Mouse (Mus musculus) hindlimb bud, embryonic 11.5 days (tissue): ENCODE results near the gene Ly86.

Experiments
- DNase-seq: peaks from one replicate; pipeline ENCODE4 v3.0.0-alpha.2; 2012; ENCODE audit warnings: low read depth, low spot score; ENCODE audit errors: extremely low spot score

Gene Ly86

DNA sequence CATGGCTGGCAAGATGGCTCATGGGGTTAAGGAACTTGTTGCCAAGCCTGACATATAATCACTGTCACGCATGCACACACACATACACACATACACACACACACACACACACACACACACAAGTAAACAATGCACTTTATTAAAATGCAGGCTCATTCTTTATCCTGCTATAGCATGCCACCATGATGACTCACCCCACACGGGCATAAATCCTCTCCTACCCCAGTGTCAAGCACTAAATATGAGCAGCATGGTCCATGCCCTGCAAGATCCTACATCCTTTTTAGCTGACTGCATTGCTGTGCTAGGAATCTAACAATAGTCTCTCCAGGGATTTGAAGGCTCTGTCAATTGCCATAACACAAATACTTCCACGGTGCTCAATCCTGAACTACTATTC lies 83.5 kb downstream of the Ly86 start:
- DNase-seq, result no peak

DNA sequence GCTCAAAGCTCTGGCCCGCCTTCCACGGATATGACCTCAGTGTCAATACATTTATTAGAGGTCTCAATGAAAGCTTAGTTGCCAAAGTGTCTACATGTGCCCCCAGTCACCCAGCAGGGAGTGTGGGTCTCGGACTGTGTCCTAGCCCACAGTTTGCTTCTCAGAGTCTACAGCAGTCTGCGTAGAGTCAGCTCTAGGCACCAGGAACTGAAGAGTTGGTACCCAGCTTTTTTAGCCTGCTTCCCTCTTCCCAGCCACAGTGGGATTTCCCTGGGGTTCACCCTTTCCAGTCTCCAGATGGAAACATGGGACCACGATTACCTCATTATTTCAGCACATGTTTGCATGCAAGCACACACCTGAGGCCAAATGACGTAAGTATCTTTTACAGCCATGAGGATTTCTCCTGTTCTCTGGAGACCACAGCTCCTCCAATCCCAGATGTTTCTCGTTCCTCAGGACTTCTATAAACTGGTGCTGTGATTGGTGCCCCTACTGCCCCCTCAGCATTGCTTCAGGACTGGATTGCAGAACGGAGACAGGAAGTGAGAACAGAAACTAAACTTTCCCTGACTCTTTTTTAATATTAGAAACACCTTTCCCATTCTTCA lies 84.8 kb downstream of the Ly86 start:
- DNase-seq, result no peak

DNA sequence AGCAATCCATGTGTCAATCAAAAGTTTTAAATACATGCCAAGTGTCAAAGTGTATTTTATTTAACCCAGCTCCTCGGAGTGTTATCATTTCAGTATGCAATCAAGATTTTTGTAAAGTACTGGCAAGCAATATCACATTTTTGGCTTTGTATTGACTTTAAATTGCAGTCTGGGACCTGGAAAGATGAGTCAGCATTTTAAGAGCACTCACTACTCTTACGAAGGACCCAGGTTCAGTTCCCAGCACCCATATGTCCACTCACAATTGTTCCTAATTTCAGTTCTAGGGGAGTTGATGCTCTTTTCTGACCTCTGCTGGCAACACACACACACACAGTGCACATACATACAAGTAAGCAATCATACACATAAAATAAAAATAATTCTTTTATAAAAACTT lies 86.7 kb downstream of the Ly86 start:
- DNase-seq, result no peak

DNA sequence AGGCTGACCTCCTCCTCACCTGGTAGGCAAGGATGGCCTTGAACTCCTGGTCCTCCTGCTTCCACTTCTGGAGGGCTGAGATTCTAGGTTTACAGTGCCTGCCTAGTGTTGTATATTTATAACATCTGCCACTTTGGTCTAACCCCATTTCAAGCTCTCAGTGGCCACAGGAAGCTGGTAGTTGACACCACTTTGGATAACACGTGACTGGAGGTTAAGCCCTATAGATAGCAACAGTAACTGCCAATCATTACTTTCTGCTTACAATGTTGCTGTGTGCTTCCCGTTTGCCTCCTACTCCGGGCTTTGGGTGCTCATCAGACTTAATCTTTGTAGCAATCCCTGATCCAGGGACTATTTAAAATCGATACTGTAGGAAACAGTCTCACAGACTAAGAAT lies 87.6 kb downstream of the Ly86 start:
- no peak for DNase-seq

DNA sequence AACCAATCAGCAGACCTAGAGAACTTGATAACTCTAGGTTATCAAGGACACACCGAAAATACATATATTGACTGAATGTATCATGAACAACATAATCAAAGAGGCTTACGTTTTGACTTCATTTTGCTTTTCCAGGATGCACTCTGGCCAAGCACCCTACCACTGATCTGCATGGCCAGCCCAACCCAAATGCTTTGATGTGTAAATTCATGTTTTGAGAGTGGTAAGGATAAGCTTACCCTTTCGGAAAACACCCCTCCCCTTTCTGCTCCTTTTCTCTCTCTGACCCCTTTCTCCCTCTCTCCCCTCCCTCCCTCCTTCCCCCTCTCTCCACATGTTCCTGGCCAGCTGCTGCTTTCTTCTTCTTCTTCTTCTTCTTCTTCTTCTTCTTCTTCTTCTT lies 88.1 kb downstream of the Ly86 start:
- DNase-seq, result no peak

DNA sequence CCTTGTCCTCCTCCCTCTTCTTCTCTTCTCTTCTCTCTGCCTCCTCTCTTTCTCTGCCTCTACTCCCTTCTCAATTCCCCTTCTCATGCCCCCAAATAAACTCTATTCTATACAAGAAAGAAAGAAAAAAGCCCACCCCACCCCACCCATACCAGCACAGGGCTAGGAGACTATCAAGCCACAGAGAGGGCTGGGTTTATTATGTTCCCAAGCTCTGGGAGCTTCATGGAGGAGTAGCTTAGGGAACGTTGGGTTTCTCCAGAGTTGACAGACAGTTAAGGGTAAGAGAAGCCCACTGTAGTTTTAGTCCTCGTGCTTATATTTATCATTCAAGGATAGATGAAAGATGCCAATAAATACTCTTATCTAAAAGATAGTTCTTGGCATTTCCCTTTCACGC lies 88.7 kb downstream of the Ly86 start:
- DNase-seq, result no peak

DNA sequence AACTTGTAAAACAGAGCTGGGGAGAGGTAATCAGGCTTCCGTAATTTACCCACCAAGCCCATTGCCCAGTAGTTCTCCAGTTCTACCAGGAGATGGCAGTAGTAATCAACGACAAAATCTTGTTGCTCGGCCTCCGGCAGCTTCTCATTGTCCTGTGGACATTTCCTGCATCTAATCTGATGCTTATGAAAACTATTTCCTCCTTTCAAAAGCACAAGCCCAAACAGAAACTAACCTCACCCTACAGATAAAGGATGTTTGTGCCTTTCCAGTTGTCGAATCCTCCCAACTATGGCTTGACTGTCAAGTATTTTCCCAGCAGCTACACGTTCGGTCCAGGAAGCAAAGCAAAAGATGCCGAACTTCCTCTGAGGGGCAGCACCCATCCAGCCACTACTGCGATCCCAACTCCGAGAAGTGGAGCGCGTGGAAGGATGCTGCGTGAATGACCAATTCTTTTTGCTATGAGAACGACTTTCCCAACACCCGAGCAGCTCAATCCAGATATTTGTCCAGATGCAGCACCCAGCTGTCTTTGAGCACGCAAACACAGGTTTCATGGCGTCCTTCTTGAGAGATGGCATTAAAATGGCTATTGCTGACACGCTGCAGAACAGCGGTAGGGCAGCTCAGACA lies 89.2 kb downstream of the Ly86 start:
- DNase-seq, result peak; percentile 90

DNA sequence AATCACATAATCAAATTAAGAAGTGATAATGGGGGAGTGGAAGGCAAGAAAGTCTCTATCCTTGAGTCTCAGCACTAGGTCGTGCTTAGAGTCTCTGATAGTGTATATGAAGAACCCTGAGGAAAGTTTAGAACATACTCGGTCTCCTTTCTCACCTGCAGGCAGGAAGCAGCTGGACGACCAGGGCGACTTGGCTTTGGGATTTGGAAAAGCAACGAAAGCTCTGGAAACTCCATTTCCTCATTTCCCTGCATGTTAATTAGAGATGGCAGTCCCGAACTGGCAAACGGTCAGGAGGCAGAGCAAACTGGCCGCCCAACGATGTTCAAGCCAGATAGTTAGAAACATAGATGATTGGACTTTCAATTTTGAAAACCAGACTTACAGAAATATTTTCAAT lies 89.8 kb downstream of the Ly86 start:
- DNase-seq, result no peak

DNA sequence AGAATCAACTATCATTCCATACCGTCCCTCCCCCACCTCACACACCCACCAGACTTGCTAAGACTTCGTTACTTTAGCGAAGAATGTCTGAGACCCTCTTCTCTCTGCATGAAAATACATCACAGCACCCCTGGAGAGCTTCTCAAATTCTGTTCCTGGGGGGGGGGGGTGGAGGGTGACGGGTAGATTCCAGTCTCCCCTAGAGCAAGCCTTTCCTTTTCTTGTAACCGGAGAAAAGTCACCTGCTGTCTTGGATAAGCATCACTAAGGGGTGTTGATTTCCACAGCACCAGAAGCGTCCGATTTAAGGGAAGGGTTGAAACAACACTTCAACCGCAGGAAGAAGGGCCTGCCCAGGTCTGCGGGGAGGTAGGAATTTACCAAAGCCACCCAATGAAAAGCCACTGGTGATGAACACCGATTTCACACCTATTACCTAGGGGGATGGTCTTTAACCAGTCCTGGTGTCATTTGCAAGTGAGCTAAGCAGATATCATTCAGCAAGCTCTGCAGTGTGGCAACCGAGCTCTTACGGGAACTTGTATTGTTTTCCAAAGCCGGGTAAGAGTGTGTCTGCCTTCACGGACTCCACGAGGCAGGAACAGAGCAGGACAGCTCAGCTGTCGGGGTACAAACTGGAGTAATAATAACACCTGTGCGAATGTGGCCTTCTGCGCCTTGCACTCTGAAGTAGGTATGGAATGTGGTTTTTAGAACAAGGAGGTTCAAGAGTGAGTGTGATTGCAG lies 91.4 kb downstream of the Ly86 start:
- DNase-seq, result no peak

DNA sequence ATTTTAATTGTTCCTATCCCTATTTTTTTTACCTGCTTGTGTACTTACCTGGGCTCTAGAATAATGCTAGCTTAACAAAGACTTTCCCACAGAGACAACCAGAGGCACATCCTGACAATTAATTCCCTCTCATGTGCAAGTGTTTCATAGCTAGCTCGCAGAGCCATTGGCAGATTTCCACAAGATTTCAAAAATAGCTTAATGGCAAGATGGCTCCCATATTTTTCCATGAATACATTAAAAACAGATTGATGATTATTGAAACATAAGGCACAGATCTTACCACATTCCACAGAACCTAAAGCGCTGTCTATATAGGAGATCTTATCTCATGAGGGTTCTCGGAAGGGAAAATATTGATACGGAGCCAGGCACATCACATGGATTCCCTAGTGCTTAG lies 93.8 kb downstream of the Ly86 start:
- DNase-seq, result no peak

DNA sequence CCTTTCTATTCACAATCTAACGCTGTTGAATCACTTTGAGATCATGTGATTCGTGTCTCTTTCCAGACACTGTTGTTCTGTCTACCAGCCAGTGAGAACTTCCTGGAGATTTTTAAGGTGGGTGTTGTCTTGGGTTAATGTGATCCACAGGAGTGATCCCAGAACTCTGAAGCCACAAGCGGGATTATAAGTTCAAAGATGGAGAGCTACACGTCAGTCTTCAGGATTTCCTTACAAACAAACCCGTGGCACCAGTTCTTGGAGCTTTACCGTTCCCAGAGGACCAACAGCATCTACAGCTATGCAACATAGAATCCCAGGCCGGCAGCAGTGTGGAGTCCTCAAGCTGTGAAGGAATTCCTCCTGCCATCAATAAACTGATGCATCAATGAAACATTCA lies 94.5 kb downstream of the Ly86 start:
- DNase-seq, result no peak

DNA sequence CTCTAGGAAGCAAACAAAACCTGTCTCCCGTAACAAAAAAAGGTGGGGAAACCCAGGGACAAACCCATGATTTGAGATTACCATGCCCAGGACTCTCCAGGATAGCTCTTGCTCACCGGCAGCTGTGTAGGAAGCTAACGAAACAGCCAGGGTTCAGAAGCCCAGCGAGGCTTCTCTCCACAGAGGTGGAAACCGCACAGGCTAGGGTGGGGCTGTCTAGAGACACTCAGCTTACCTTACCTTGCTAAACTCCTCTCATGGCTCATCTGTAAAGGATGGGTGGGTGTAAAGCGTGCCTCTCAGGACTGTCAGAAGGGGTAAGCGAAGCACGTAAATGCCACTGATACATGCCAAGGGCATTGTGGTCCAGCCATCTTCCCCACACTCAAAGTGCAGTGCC lies 94.9 kb downstream of the Ly86 start:
- no peak for DNase-seq

DNA sequence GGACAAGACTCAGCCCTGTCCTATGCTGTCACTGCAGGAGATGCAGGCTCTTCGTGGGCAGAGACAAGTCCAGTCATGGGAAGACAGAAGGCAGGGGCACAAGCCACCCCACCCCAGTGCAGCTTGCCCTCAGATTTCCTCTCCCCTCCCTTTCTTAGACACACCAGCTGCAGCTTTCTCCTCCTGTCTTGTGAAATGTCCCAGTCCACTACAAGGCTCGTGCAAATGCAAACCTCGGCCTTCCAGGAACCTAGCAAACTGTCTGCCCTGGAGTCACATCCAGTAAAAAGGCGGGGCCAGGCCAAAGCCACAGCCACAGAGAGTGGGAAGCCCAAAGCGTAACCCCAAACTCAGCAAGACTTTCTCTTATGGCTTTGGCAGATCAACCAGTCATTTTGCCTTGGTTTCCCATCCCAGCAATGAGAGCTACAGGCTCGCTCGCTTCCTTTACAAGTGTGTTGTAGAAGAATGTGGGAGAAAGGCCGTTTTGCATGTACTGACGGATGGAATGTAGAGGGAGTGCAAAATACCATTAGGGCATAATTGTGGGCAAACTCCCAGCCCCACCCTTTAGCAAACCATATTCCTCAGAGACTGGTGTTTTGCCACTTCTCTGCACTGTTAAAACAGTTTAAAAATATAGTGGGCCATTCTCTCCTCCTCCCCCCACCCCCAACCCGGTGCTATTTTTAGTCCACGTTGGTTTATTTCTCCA lies 95.7 kb downstream of the Ly86 start:
- no peak for DNase-seq

DNA sequence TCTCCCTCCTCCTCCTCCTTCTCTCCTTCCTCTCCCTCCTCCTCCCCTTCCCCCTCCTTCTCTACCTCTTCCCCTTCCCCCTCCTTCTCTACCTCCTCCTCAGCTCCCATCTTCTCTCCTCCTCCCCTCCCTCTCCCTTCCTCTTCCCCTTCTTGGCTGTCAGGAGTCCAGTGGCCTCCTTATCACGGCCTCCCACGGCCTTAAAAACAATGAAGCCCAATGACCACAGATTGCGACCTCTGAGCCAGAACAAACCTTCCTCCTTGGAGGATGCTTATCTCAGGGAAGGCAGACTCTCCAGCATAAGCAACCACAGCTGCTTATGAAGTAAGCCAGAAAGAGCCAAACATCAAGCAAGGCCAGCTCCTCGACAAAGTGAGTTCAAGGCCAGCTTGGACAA lies 97.0 kb downstream of the Ly86 start:
- DNase-seq, result no peak

DNA sequence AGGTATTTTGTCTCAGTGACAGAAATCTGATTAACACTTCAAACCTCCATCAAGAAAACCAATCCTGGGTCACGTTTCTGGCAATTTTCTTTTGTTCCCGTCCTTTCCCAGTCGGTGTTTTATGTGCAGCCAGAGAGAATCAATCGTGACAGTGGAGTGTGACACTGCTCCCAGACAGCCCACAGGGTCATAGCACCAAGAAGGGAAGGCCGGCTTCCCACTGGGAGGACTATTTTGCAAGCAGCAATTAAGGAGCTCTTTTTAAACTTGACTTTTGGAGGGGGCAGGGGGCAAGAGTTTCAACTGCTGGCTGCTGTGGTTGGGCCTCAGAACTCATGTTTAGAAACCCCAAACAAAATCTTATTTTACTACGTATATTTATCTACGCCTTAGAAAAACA lies 97.5 kb downstream of the Ly86 start:
- DNase-seq, result no peak

DNA sequence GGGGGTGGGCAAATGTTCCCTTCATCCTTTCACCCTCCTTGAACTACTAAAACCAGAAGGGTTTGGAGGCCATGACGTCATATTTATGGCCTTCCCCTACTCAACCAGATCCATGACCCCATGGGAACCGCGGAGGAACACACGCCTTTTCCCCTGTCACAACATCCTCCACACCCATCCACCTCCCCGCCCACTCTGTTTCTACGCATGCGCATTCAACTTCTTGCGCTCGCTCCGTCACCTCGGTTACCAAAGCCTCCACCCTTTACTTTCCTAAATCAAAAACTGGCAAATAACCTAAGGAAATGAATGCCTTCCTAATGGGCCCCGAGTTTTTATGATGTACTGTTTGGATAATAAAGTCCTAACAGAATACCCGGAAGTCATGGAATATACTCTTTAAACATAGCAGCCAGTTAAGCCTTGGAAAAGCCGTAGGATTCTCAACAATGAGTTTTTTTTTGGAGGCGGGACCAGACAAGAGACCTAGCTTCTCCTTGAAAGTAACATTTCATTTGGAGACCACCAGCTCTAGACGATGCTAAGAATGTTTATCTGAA lies 101.8 kb downstream of the Ly86 start:
- DNase-seq, result no peak

DNA sequence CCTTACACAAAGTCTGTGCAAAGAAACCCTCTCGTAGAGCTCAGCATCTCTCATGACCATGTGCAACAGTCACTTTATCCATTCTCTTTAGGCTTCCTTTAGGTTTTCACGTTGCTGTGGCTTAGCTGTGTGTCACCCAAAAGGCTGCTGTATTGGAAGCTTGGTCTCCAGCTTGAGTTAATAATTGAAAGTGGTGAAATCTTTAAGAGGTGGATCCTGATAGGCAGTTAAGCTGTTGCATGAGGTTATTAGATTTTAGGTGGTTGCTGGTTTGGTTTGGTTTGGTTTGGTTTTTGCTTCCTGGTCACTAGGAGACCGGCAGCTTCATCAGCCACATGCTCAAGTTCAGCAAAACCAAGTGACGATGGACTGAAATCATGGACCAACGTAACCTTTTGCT lies 106.0 kb downstream of the Ly86 start:
- DNase-seq, result no peak

DNA sequence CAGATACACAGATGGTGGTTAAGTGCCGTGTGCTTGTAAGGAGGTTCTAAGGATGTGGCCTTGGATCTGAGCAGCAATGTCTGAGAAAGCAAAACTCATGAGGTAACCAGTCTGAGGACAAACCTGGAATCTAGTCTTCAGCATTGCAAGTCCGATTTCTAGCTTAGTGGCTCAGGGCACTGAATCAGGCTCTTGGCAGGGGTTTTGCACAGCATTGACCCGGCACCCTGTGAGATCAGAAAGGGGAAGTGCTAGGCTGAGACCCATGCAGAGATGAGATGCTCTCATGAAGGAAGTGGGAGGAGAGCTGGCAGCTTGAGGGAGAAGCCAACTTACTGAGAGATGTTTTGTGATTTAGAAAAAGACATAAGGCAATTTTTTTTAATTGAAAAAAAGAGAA lies 106.5 kb downstream of the Ly86 start:
- DNase-seq, result no peak

DNA sequence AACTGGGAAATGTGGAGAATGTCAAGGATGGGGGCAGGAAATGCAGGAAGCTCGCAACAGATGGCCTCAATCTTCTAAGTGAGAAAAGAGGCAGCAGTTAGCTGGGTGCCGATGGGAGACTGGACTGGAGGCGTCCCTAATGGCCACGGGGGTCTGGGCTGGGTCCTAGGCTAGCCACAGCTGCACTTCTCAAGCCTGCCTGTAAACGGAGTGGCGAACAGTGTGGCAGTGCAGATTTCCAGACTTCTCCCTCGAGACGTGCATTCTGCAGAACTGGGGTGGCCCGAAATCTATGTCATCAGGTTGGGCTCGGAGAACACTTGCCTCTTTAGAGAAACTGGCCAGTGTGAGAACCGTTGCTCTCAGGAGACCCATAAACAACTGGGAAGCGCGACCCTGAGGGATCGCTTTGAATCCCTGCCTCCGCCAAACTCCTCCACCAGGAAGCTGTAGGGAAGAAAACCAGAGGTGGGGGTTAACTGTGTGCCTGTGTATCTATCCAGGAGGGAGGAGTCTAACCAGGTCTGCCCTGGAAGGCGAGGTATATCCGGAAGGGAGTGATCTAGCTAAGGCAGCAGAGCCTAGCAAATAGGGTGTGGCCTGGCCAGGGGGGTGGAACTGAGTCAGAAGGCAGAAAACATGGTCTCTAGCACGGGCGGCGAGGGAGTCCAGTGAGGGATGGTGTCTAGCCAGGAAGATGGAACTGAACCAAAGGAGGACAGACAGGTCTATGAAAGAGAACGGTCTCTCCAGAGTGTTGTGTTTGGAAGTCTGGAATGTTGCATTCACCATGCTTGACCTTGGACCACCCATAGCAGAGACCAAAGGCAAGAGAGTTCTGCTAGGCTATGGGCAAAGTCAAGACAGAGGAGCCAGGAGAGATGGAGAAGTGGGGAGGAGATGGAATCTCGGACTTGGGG lies 107.3 kb downstream of the Ly86 start:
- DNase-seq, result no peak

DNA sequence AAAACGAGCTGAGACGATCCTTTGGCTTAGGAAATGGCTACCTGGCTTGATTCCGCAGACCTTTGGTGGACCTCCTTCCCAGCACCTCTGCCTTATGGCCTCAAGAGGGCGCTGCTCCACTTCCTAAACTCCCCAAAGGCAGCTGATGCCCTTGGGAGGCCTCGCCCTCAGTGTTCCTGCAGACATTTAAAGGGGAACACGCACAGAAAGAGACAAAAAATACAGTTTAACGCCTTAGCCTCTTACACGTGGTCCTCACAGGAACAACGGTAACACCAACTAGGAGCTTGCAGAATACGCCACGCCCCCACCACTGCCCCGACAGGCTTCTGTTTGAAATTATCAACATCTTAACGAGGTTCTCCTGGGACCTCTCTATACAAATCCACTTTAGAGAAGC lies 108.2 kb downstream of the Ly86 start:
- DNase-seq, result peak; percentile 85

DNA sequence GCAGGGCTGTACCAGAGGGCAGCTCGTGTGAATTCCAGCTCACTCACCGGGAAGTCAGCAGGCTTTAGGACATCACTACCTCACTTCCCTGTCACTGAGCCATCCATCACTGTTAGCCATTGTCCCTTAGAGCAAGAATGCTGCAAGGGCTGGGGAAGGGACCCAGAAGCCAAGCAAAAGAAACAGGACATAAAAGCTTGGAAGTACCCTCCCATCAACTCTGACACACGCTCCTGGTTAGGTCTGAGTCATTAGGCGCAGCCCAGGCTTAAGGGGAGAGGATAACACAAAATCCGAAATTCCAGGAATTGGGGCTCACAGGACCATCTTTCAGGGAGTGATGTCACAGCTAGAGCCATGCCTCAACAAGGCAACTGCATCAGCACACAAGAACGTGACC lies 109.3 kb downstream of the Ly86 start:
- DNase-seq, result no peak
